Mouse (Mus musculus) frontal cortex, postnatal 25 days (tissue): ENCODE results near the gene Fam69b.
"Not testable (repeated sequence)": the region's sequence is repeated elsewhere in the genome, so short reads cannot be mapped to it uniquely, and the experiment has no call there.

Experiments
- DNase-seq, 2 experiments: peaks; one replicate each; pipeline ENCODE4 v3.0.0; 2022; ENCODE audit warnings: low spot score in 2 of 2

Gene Fam69b

GRCm38 (mm10) chr2:26661768-26662508 lies 33.7 kb downstream of the Fam69b start:
- DNase-seq = no peak

- DNase-seq = no peak
Measured at GRCm38 (mm10) chr2:26662509-26662882, 34.2 kb downstream of the Fam69b start.

GRCm38 (mm10) chr2:26663112-26663511 lies 34.9 kb downstream of the Fam69b start:
- no peak for DNase-seq

- not testable (repeated sequence) for DNase-seq
Measured at GRCm38 (mm10) chr2:26663551-26663950, 35.3 kb downstream of the Fam69b start.

- no peak for DNase-seq
Measured at GRCm38 (mm10) chr2:26668746-26669145, 40.5 kb downstream of the Fam69b start.

GRCm38 (mm10) chr2:26671182-26671581 lies 42.9 kb downstream of the Fam69b start, which contains the start of gene Lcn4:
Lcn4 (minus strand) TSS chr2:26671282.
- no peak for DNase-seq
